Mouse (Mus musculus) MEL (cell line): ENCODE results near the gene Olfr683. TPM values are rescaled to one million over a fixed set of nuclear protein-coding genes. Genes with fewer than 3 reads are reported as not detected.
A peak's percentile ranks its signal among the peaks of the same experiment; 100 is the strongest.

Source experiments
- DNase-seq: peaks from one replicate; pipeline ENCODE4 v3.0.0; 2011; ENCODE audit warnings: low read depth, low spot score
- H3K27ac ChIP-seq: 2 replicates; pipeline ENCODE4 v1.5.1; 2012; ENCODE audit warnings: low read depth, mild to moderate bottlenecking, control low read depth, low read length, moderate library complexity; ENCODE audit not compliant: control insufficient read depth
- H3K27me3 ChIP-seq, 2 experiments: fragments of 150-350 bp in 1 of 2; sonication (generic) in 1 of 2; 2 replicates each; pipeline ENCODE4 v1.6.1; 2012; ENCODE audit warnings: low read length in 2 of 2, mild to moderate bottlenecking in 2 of 2, improper control_type of control experiment in 1 of 2, moderate library complexity in 1 of 2; ENCODE audit not compliant: insufficient read depth in 2 of 2, control insufficient read depth in 1 of 2
- H3K36me3 ChIP-seq, 2 experiments: 2 replicates each; pipeline ENCODE4 v1.6.1; 2012 to 2014; ENCODE audit warnings: low read length in 2 of 2, improper control_type of control experiment in 1 of 2, inconsistent platforms in 1 of 2, mild to moderate bottlenecking in 1 of 2; ENCODE audit not compliant: insufficient read depth in 2 of 2, control insufficient read depth in 1 of 2
- H3K4me1 ChIP-seq, 2 experiments: fragments of 150-350 bp in 1 of 2; sonication (generic) in 1 of 2; 2 replicates each; pipeline ENCODE4 v1.6.1; 2012; ENCODE audit warnings: low read length in 2 of 2, improper control_type of control experiment in 1 of 2, mild to moderate bottlenecking in 1 of 2; ENCODE audit not compliant: insufficient read depth in 2 of 2, control insufficient read depth in 1 of 2
- H3K4me3 ChIP-seq, 2 experiments: fragments of 150-350 bp in 1 of 2; sonication (generic) in 1 of 2; 2 replicates each; pipeline ENCODE4 v1.5.1; 2012; ENCODE audit warnings: low read depth in 2 of 2, low read length in 2 of 2, mild to moderate bottlenecking in 2 of 2, moderate library complexity in 2 of 2, control low read depth in 1 of 2, improper control_type of control experiment in 1 of 2; ENCODE audit not compliant: control insufficient read depth in 1 of 2, insufficient read depth in 1 of 2
- H3K79me2 ChIP-seq: 2 replicates; pipeline ENCODE4 v1.6.1; 2012; ENCODE audit warnings: mild to moderate bottlenecking, low read length, moderate library complexity; ENCODE audit not compliant: control insufficient read depth, poor library complexity, insufficient read depth
- H3K9ac ChIP-seq: 2 replicates; pipeline ENCODE4 v1.6.1; 2012; ENCODE audit warnings: low read depth, mild to moderate bottlenecking, control low read depth, low read length, moderate library complexity; ENCODE audit not compliant: control insufficient read depth, poor library complexity, severe bottlenecking
- H3K9me3 ChIP-seq: fragments of 150-350 bp; sonication (generic); replicated peaks from 2 replicates; pipeline ENCODE4 v1.6.1; 2012; ENCODE audit warnings: mild to moderate bottlenecking, low read length, improper control_type of control experiment, moderate library complexity; ENCODE audit not compliant: insufficient read depth
- CTCF ChIP-seq, 3 experiments: IDR thresholded peaks in 2 of 3; conservative IDR thresholded peaks in 1 of 3; 2 replicates each; pipeline ENCODE4 v1.5.1; 2011 to 2012; ENCODE audit warnings: low read length in 3 of 3, low read depth in 2 of 3, mild to moderate bottlenecking in 2 of 3, improper control_type of control experiment in 1 of 3, inconsistent platforms in 1 of 3, mixed read lengths in 1 of 3, moderate library complexity in 1 of 3; ENCODE audit not compliant: control insufficient read depth in 1 of 3, insufficient read depth in 1 of 3, poor library complexity in 1 of 3, severe bottlenecking in 1 of 3
- ELF1 ChIP-seq: IDR thresholded peaks from 2 replicates; pipeline ENCODE4 v1.6.1; 2014; ENCODE audit warnings: low read depth, mild to moderate bottlenecking, inconsistent platforms, low read length, improper control_type of control experiment, moderate library complexity
- GABPA ChIP-seq: IDR thresholded peaks from 2 replicates; pipeline ENCODE4 v1.6.1; 2012; ENCODE audit warnings: low read depth, mild to moderate bottlenecking, inconsistent platforms, low read length, improper control_type of control experiment, moderate library complexity
- GATA1 ChIP-seq: IDR thresholded peaks from 2 replicates; pipeline ENCODE4 v1.6.1; 2011; ENCODE audit warnings: low read depth, low read length, improper control_type of control experiment
- HCFC1 ChIP-seq: IDR thresholded peaks from 2 replicates; pipeline ENCODE4 v1.6.1; 2012; ENCODE audit warnings: low read depth, mild to moderate bottlenecking, inconsistent platforms, low read length, improper control_type of control experiment, moderate library complexity
- KAT2A ChIP-seq: conservative IDR thresholded peaks from 2 replicates; pipeline ENCODE4 v1.6.1; 2012; ENCODE audit warnings: low read depth, low read length, improper control_type of control experiment, inconsistent platforms
- MAX ChIP-seq: IDR thresholded peaks from 2 replicates; pipeline ENCODE4 v1.6.1; 2011; ENCODE audit warnings: low read length, improper control_type of control experiment
- MEF2A ChIP-seq: IDR thresholded peaks from 2 replicates; pipeline ENCODE4 v1.6.1; 2014; ENCODE audit warnings: low read depth, mild to moderate bottlenecking, inconsistent platforms, low read length, improper control_type of control experiment; ENCODE audit not compliant: poor library complexity, insufficient replicate concordance, severe bottlenecking; ENCODE audit errors: extremely low read depth
- MYB ChIP-seq: IDR thresholded peaks from 2 replicates; pipeline ENCODE4 v1.6.1; 2011; ENCODE audit warnings: mild to moderate bottlenecking, low read depth, low read length, improper control_type of control experiment
- MYC ChIP-seq: IDR thresholded peaks from 2 replicates; pipeline ENCODE4 v1.6.1; 2011; ENCODE audit warnings: low read depth, mild to moderate bottlenecking, low read length, improper control_type of control experiment, moderate library complexity
- NRF1 ChIP-seq: IDR thresholded peaks from 2 replicates; pipeline ENCODE4 v1.6.1; 2014; ENCODE audit warnings: low read depth, mild to moderate bottlenecking, inconsistent platforms, low read length, improper control_type of control experiment, moderate library complexity; ENCODE audit not compliant: poor library complexity, insufficient read depth, severe bottlenecking
- RAD21 ChIP-seq: IDR thresholded peaks from 2 replicates; pipeline ENCODE4 v1.6.1; 2011; ENCODE audit warnings: mild to moderate bottlenecking, low read depth, low read length, improper control_type of control experiment
- TBP ChIP-seq: IDR thresholded peaks from 2 replicates; pipeline ENCODE4 v1.8.0; 2011; ENCODE audit warnings: low read depth, low read length, improper control_type of control experiment
- USF1 ChIP-seq: IDR thresholded peaks from 2 replicates; pipeline ENCODE4 v1.6.1; 2014; ENCODE audit warnings: low read depth, mild to moderate bottlenecking, inconsistent platforms, low read length, improper control_type of control experiment, moderate library complexity
- USF2 ChIP-seq, 2 experiments: IDR thresholded peaks; 2 replicates each; pipeline ENCODE4 v1.6.1; 2011 to 2012; ENCODE audit warnings: improper control_type of control experiment in 2 of 2, low read length in 2 of 2, borderline replicate concordance in 1 of 2, inconsistent platforms in 1 of 2, low read depth in 1 of 2, mild to moderate bottlenecking in 1 of 2; ENCODE audit not compliant: insufficient read depth in 1 of 2
- ZKSCAN1 ChIP-seq: IDR thresholded peaks from 2 replicates; pipeline ENCODE4 v1.6.1; 2012; ENCODE audit warnings: low read depth, mild to moderate bottlenecking, inconsistent platforms, low read length, improper control_type of control experiment, moderate library complexity
- ZNF384 ChIP-seq: IDR thresholded peaks from 2 replicates; pipeline ENCODE4 v1.6.1; 2012; ENCODE audit warnings: low read depth, mild to moderate bottlenecking, inconsistent platforms, low read length, improper control_type of control experiment
- polyA plus RNA-seq, 2 experiments: library from polyadenylated mRNA; stranded (reverse) in 1 of 2; unstranded in 1 of 2; fragments of >175 nt in 1 of 2; fragments of >200 nt in 1 of 2; gene quantifications; 2 replicates each; pipeline versions ENCODE4 v1.2.1 to v1.2.4; 2012; ENCODE audit warnings: low replicate concordance in 2 of 2, low read depth in 1 of 2; ENCODE audit not compliant: insufficient read length in 2 of 2, insufficient read depth in 1 of 2, missing spikeins in 1 of 2
- total RNA-seq: library from RNA; depleted of rRNA; stranded (reverse); fragments of 300-350 nt; gene quantifications from 2 replicates; pipeline ENCODE4 v1.2.3, GENCODE M21; 2012

Gene Olfr683
- total and polyA plus RNA-seq, 3 experiments: not detected

- Histone ChIP-seq H3K4me1 (no peaks in the 10 kb centered on the region), H3K36me3 (no peaks in the 10 kb centered on the region), H3K4me3 (no peak overlapping the region)
- TF ChIP-seq CTCF (IDR thresholded peaks at IDR 0.05 in 2 of 3, conservative IDR thresholded peaks at IDR 0.05 in 1 of 3; ENCODE audit: control insufficient read depth in 1 of 3, insufficient read depth in 1 of 3, low read depth in 2 of 3, low read length in 3 of 3, poor library complexity in 1 of 3, severe bottlenecking in 1 of 3) (peak in 2 of 3 experiments; percentile 5 to 8; a peak in 1 of 6 replicates), RAD21 (peak; percentile 16), ZKSCAN1 (no peak)
- TF ChIP-seq, all 39 proteins: peak for 2
- H3K27ac ChIP-seq: no peak overlapping the region
- H3K9ac ChIP-seq: no peak overlapping the region
- DNase-seq: no peak
- no peaks in the 10 kb centered on the region for H3K27me3 ChIP-seq
- H3K9me3 ChIP-seq: no peaks in the 10 kb centered on the region
- no peaks in the 10 kb centered on the region for H3K79me2 ChIP-seq
Measured at GRCm38 (mm10) chr7:105170773-105171172, 24.0 kb upstream of the Olfr683 start.

DNA sequence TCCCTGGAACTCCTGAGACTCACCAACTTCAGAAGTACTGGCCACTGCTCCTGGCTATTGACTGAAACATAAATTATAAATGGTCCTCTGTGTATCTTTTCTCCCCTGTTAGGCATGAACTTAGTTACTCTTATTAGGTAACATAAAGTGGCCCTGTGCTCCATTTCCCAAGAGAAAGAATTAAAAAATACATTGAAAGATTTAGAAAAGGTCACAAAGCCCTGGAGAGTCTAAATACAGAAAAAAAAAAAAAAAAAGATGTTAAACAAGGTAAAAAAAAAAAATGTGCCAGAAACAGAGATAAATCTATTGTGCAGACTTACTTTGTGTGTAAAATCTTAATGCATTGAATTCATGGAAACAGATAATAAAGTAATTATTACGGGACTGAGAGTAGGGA, 16.7 kb upstream of the Olfr683 start, which contains the start of gene Olfr684:
Gene Olfr684 (minus strand): TSS at position 101 of the 400 bp plus-strand sequence.
- no peak for TF ChIP-seq MEF2A
- no peak for TF ChIP-seq MYB
- TF ChIP-seq TBP: no peak
- no peak for TF ChIP-seq GABPA
- TF ChIP-seq ZNF384: no peak
- TF ChIP-seq NRF1: no peak
- no peak for TF ChIP-seq MAX
- no peak for TF ChIP-seq GATA1
- TF ChIP-seq KAT2A: no peak
- TF ChIP-seq USF1: no peak
- TF ChIP-seq MYC: no peak
- no peak for TF ChIP-seq HCFC1
- no peak for TF ChIP-seq ELF1
- TF ChIP-seq USF2 (IDR thresholded peaks at IDR 0.05; ENCODE audit: borderline replicate concordance in 1 of 2, insufficient read depth in 1 of 2, low read depth in 1 of 2, low read length in 2 of 2): no peak
- TF ChIP-seq, all 39 proteins: peak for 0

More for the DNA sequence above, 16.7 kb upstream of the Olfr683 start, which contains the start of gene Olfr684:
- H3K4me3 ChIP-seq: no peak within 1 kb of the TSS
- H3K9me3 ChIP-seq: no peaks in the 10 kb centered on the region
- no peak within 1 kb of the TSS for H3K9ac ChIP-seq
- no peak within 1 kb of the TSS for H3K27ac ChIP-seq
- no peak for DNase-seq
- no peaks in the 10 kb centered on the region for H3K27me3 ChIP-seq
- H3K79me2 ChIP-seq: no peaks in the 10 kb centered on the region
- no peaks in the 10 kb centered on the region for H3K4me1 ChIP-seq
- H3K36me3 ChIP-seq: no peaks in the 10 kb centered on the region
